Mouse (Mus musculus) liver, embryonic 13.5 days (tissue): Measurements from ENCODE around the gene Ablim2. TPM values are rescaled to one million over a fixed set of nuclear protein-coding genes. Genes with fewer than 3 reads are reported as not detected.

Experiments used
- ATAC-seq: fragments of 200-750 bp; cut with Nextera tagmentation; 2 replicates; pipeline ENCODE4 v1.8.0; 2017; ENCODE audit warnings: low read depth, mild to moderate bottlenecking, moderate number of reproducible peaks, moderate library complexity
- DNase-seq: peaks from one replicate; pipeline ENCODE4 v3.0.0; 2022
- H3K27ac ChIP-seq: fragments of 300-500 bp; sonication (generic); 2 replicates; pipeline ENCODE4 v1.5.1; 2015; ENCODE audit warnings: moderate library complexity, mild to moderate bottlenecking, inconsistent platforms
- H3K27me3 ChIP-seq: fragments of 300-500 bp; sonication (generic); 2 replicates; pipeline ENCODE4 v1.6.1; 2015; ENCODE audit warnings: mild to moderate bottlenecking, inconsistent platforms
- H3K36me3 ChIP-seq: fragments of 300-500 bp; sonication (generic); 2 replicates; pipeline ENCODE4 v1.6.1; 2015; ENCODE audit warnings: mild to moderate bottlenecking, inconsistent platforms
- H3K4me1 ChIP-seq: fragments of 300-500 bp; sonication (generic); replicated peaks from 2 replicates; pipeline ENCODE4 v1.6.1; 2015; ENCODE audit warnings: inconsistent platforms
- H3K4me2 ChIP-seq: fragments of 300-500 bp; sonication (generic); 2 replicates; pipeline ENCODE4 v1.6.1; 2015; ENCODE audit warnings: inconsistent platforms, mild to moderate bottlenecking, moderate library complexity
- H3K4me3 ChIP-seq: fragments of 300-500 bp; sonication (generic); replicated peaks from 2 replicates; pipeline ENCODE4 v1.5.1; 2015; ENCODE audit warnings: mild to moderate bottlenecking, inconsistent platforms
- H3K9ac ChIP-seq: fragments of 300-500 bp; sonication (generic); 2 replicates; pipeline ENCODE4 v1.6.1; 2015; ENCODE audit warnings: mild to moderate bottlenecking, inconsistent platforms
- H3K9me3 ChIP-seq: fragments of 300-500 bp; sonication (generic); replicated peaks from 2 replicates; pipeline ENCODE4 v1.6.1; 2016; ENCODE audit warnings: inconsistent platforms
- WGBS: fragments of 180-500 bp; shearing (Covaris S2); methylation state at CpG from one replicate; pipeline ENCODE4 v1.1.7; 2015; ENCODE audit not compliant: insufficient replicate concordance; 5-methylcytosine and 5-hydroxymethylcytosine counted together
- polyA plus RNA-seq: library from polyadenylated mRNA; unstranded; fragments of >200 nt; fragmentation: Nextera tagmentation; extraction: Ambion mirVana; gene quantifications from 2 replicates; pipeline ENCODE4 v1.2.1, GENCODE M21; 2015

Gene Ablim2
- polyA plus RNA-seq, 1 experiment from 2014 or later = 0.18 TPM

DNA sequence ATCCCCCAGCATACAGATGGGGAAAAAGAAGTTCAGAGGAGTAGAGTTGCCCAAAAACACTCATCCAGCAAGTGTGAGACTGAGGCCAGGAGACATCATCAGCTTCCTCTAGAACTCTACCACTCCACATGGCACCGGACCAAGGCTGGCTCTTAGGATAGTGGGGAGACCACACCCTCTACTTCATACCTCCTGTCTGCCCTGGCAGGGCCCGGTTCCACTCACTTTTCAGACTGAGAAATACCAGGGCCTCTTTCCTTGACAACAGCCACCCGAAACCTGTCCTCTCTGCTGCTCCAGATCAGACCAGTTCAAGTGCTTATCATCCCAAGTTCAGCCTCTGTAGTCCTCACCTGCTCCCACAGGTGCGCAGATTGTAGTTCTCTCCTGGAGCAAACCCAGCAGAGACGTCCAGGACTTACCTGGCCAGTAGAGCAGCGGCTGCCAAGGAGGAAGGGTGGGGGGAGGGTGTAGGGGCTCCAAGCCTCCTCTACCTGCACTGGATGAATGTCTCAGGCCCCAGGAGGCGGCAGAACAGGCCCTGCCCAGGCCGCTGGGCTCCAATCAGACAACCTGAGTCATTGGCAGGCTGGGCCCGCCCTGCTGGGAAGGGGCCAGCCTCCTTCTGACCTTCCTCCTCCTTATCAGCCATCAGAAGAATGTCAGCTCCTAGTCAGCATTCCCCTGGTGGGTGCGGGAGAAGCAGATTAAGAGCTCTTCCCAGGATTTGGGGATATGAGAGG lies 18.0 kb upstream of the Ablim2 start, which contains the start of gene Sh3tc1:
Sh3tc1 (minus strand) TSS at position 452 of the 743 bp plus-strand sequence.
- Histone ChIP-seq H3K36me3 (no peaks in the 10 kb centered on the region), H3K4me3 (no peak within 1 kb of the TSS), H3K27me3 (peaks cover 27% of the 10 kb centered on the region), H3K9me3 (no peaks in the 10 kb centered on the region), H3K9ac (no peak within 1 kb of the TSS), H3K4me1 (peaks cover 15% of the 10 kb centered on the region), H3K27ac (no peak within 1 kb of the TSS), H3K4me2 (no peak within 1 kb of the TSS)
- WGBS = 29% methylated on average over 10 of the region's 10 CpGs
- DNase-seq (no peak), ATAC-seq (peak; percentile 45; the same call in 1 of the 2 replicates)

DNA sequence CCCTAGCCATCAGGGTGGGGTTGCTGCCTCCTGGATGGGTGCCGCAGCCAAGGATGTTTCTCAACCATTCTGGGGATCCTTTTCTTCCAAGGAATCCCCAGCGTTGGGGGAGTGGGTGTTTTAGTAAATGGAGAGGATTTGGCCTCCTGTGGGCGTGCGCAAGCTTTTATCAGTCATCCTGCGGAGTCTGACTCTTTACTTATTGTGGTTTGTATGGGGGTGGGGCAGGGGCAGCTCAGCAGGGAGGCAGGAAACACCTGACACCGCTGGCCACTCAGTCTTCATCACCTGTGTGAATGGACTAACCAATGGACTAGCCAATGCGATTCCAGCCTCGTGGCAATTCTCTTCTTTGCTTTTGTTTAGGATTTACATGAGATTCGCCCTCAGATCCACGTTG lies 17.0 kb upstream of the Ablim2 start:
- Histone ChIP-seq H3K27me3 (peaks cover 27% of the 10 kb centered on the region), H3K4me3 (no peak overlapping the region), H3K9ac (no peak overlapping the region), H3K4me2 (no peak overlapping the region), H3K27ac (no peak overlapping the region), H3K9me3 (no peaks in the 10 kb centered on the region), H3K36me3 (no peaks in the 10 kb centered on the region), H3K4me1 (peaks cover 15% of the 10 kb centered on the region)
- WGBS = 5% methylated on average over 10 of the region's 10 CpGs
- DNase-seq = no peak
- no peak for ATAC-seq

DNA sequence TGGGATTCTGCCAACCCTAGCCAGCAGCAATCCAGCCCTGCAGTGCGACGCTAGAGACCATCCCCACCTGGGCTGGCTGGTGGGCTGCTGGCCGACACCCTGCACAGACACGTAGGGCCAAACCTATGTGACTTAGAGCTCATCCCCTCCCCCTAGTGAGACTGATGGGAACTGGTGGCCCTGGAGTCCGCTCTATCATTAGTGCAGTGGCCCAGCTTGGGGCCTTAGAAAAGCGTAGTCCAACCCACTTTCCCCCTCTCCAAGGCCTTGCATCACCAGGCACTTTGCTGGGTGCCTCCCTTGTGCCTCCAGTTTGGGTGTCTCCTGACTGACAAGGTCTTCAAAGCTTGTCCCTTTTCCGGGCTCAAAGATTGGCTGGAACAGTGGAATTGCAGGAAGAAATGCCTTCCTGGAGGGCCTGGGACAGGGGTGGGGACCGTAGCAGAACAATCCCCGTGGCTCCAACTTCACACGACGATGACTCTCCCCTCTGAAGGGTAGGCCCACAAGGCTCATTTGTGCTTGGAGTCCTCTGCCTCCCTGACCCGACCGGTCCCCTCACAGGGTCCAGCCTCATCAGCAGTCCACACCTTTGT lies 16.4 kb upstream of the Ablim2 start:
- Histone ChIP-seq H3K27me3 (peaks cover 27% of the 10 kb centered on the region), H3K27ac (no peak overlapping the region), H3K36me3 (no peaks in the 10 kb centered on the region), H3K4me3 (no peak overlapping the region), H3K9me3 (no peaks in the 10 kb centered on the region), H3K9ac (no peak overlapping the region), H3K4me1 (peaks cover 15% of the 10 kb centered on the region), H3K4me2 (no peak overlapping the region)
- 50% methylated on average over 13 of the region's 13 CpGs for WGBS
- DNase-seq (no peak), ATAC-seq (no peak)

DNA sequence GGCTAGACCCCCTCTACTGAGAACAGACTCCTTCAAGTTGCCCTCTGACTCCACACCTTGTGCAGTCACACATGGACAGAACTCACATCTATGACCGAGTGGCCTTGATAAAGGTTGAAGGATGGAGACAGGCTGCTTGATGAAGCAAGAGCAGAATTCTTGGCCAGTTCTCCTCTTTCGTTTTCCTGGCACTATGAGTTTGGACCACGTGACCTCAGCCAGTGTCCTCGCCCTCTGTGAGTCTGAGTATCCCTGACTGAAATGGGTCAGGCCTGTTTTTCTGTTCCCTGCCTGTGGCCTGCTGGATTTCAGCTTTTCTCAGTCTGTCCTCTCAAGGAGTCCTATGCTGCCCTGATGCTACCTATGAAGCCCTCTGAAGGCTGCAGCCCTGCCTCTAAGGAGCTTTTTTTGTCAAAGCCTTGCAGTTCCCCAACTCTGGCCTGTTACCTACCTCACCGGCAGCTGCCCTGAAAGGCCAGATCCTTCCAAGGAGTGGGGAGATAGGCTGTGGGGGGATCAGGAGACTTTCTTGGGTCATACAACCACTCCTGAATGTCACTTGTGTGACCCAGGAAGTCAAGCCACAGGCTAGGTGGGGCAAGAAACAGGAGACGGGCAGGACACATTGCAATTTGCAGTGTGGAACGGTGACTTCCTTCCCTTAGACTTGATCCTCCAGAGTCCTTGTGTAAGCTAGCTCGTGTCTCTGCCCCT lies 14.3 kb upstream of the Ablim2 start:
- Histone ChIP-seq H3K27ac (no peak overlapping the region), H3K4me2 (no peak overlapping the region), H3K4me1 (peaks cover 11% of the 10 kb centered on the region), H3K36me3 (no peaks in the 10 kb centered on the region), H3K4me3 (no peak overlapping the region), H3K9ac (no peak overlapping the region), H3K9me3 (no peaks in the 10 kb centered on the region), H3K27me3 (peaks cover 25% of the 10 kb centered on the region)
- no peak for ATAC-seq
- no peak for DNase-seq
- WGBS = 54% methylated on average over 8 of the region's 8 CpGs

DNA sequence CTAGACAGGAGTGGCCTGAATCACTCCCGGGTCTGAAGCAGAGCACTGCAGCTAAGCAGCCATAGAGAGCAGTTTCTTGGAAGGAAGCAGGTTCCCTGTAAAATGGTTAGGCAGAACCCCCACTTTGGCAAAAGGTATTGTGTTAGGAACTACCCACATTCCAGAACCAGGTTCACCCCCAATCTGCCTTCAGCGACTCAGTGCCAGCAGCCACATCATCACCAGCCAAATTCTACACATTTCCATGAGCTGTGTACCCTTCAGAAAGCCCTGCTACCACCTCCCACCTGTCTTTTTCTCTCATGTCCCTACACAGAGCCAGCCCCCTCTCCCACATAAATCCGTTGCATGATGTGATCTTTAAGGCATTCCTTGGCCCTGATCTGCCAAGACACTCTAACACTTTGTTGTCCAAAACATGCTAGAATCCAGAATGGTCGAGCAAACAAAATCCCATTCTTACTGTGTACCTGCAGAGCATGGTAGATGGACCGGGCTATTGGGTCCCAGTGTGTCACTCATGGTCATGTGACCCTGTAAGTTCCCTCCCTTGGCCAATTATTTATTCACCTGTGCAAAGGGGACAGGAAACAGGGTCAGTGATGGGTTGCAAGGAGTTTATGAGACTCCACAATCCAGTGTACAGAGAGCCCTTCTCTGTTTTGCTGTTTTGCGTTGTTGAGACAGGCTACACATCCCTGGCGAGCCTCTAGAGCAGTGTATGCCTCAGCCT lies 13.5 kb upstream of the Ablim2 start:
- no peaks in the 10 kb centered on the region for H3K36me3 ChIP-seq
- no peak overlapping the region for H3K9ac ChIP-seq
- DNase-seq (no peak), ATAC-seq (no peak)
- no peak overlapping the region for H3K4me2 ChIP-seq
- H3K4me1 ChIP-seq = peaks cover 11% of the 10 kb centered on the region
- H3K27me3 ChIP-seq = peaks cover 17% of the 10 kb centered on the region
- H3K27ac ChIP-seq = no peak overlapping the region
- 67% methylated on average over 7 of the region's 7 CpGs for WGBS
- H3K9me3 ChIP-seq = no peaks in the 10 kb centered on the region
- H3K4me3 ChIP-seq = no peak overlapping the region

DNA sequence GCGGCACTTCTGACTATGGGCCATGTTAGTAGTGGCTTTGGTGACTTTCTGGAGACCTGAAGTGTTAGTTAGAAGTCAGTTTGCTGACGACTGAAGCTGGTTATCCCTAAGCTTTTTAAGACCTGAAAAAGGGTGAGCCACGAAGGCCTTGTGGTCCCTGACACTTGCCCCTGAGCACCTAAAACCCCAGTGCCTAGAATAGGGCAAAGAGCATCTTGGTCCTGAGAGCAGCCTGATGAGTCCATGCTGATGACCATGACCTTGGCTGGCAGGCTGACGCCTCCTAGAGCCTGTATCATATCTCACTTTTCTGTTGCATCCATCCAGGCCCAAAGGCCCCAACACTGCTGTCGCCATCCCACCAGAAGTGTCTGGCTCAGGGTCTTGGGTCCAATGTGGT lies 12.3 kb upstream of the Ablim2 start:
- H3K4me1 ChIP-seq = peaks cover 4% of the 10 kb centered on the region
- H3K4me3 ChIP-seq = no peak overlapping the region
- 67% methylated on average over 5 of the region's 5 CpGs for WGBS
- no peak for DNase-seq
- peaks cover 9% of the 10 kb centered on the region for H3K27me3 ChIP-seq
- no peaks in the 10 kb centered on the region for H3K36me3 ChIP-seq
- no peaks in the 10 kb centered on the region for H3K9me3 ChIP-seq
- ATAC-seq = no peak
- no peak overlapping the region for H3K9ac ChIP-seq
- no peak overlapping the region for H3K27ac ChIP-seq
- no peak overlapping the region for H3K4me2 ChIP-seq

DNA sequence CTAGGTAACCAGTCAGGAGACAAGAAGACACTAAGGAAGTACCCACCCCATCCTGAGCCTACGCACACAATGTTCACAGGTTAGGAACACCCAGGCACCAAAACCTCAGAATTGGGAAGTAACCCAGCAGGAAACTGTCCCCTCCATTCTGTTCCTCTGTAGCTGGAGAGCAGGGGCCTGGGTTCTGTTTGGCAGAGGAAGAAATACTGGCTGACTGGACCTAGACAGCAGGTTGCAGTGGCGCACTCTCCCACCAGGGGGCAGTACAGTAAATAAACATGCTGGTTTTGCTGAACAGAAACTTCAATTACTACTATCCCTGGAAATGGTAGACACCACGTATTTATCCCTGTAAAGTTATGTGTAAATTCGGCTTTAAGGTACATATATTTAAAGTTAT lies 10.8 kb upstream of the Ablim2 start:
- Histone ChIP-seq H3K4me1 (no peaks in the 10 kb centered on the region), H3K27ac (no peak overlapping the region), H3K36me3 (no peaks in the 10 kb centered on the region), H3K9me3 (no peaks in the 10 kb centered on the region), H3K9ac (no peak overlapping the region), H3K27me3 (no peaks in the 10 kb centered on the region), H3K4me2 (no peak overlapping the region), H3K4me3 (no peak overlapping the region)
- DNase-seq = peak; percentile 20
- no peak for ATAC-seq
- WGBS = 12% methylated on average over 4 of the region's 4 CpGs

DNA sequence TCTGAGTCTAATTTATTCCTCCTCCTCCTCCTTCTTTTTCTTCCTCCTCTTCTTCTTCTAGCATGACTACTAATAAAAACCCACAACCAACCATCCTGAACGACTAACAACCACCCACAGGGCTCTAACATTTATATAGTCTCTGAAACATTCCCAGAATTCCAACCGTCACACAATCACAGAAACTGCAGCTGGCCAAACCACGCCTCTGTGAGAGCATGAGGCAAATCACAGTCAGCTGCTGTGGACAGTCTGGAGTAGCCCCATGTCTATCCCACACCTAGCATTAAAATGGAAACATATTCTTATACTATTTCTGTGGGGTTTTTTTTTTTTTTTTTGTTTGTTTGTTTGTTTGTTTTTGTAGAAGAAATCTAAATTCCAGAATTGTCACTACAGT lies 8.3 kb upstream of the Ablim2 start:
- Histone ChIP-seq H3K4me2 (no peak overlapping the region), H3K27ac (no peak overlapping the region), H3K27me3 (no peaks in the 10 kb centered on the region), H3K9ac (no peak overlapping the region), H3K4me3 (no peak overlapping the region), H3K9me3 (no peaks in the 10 kb centered on the region), H3K36me3 (no peaks in the 10 kb centered on the region), H3K4me1 (no peaks in the 10 kb centered on the region)
- WGBS = 48% methylated on average over 3 of the region's 3 CpGs
- ATAC-seq (no peak), DNase-seq (no peak)

DNA sequence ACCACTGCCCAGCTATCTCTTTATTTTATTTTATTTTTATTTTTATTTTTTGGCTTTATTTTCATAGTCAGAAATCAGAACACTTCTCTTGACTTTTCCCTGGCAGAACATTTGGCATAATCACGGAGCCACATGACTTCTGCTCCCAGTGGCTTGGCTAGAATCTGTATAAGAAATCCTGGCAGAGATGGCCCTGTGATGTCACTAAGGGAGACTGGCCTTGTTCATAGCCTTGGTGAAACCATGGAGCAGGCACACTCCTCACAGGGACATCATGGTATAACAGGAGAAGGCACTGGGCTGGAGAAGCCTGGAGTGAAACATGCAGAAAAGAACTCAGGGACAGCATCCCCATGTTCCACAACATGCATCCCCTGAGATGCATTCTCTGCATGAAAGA lies 7.7 kb upstream of the Ablim2 start:
- Histone ChIP-seq H3K27ac (no peak overlapping the region), H3K27me3 (no peaks in the 10 kb centered on the region), H3K4me3 (no peak overlapping the region), H3K9me3 (no peaks in the 10 kb centered on the region), H3K9ac (no peak overlapping the region), H3K36me3 (no peaks in the 10 kb centered on the region), H3K4me2 (no peak overlapping the region), H3K4me1 (no peaks in the 10 kb centered on the region)
- WGBS = 61% methylated on average over 1 of the region's 1 CpGs
- no peak for ATAC-seq
- no peak for DNase-seq

DNA sequence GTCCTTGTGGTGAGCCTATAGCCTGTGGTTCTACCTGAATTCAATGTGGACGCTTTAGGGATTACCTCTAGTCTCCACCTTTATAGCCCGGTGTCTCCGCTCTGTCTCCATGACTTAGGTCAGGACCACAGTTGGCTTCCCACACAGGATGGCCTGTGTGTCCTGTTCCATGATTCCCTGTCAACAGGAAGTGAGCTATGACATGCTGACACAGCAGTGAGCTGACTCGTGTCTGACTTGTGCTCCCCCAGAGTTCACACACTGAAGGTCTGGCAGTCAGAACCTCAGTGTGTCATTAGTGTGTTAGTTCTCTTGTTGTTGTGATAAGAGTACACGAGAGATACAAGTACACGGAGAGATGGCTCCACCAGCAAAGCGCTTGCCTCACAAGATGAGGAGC lies 6.7 kb upstream of the Ablim2 start:
- no peaks in the 10 kb centered on the region for H3K4me1 ChIP-seq
- no peak overlapping the region for H3K27ac ChIP-seq
- ATAC-seq (no peak), DNase-seq (no peak)
- no peak overlapping the region for H3K4me2 ChIP-seq
- H3K36me3 ChIP-seq = no peaks in the 10 kb centered on the region
- no peak overlapping the region for H3K4me3 ChIP-seq
- peaks cover 4% of the 10 kb centered on the region for H3K27me3 ChIP-seq
- H3K9me3 ChIP-seq = no peaks in the 10 kb centered on the region
- no peak overlapping the region for H3K9ac ChIP-seq
- WGBS = 66% methylated on average over 7 of the region's 7 CpGs

DNA sequence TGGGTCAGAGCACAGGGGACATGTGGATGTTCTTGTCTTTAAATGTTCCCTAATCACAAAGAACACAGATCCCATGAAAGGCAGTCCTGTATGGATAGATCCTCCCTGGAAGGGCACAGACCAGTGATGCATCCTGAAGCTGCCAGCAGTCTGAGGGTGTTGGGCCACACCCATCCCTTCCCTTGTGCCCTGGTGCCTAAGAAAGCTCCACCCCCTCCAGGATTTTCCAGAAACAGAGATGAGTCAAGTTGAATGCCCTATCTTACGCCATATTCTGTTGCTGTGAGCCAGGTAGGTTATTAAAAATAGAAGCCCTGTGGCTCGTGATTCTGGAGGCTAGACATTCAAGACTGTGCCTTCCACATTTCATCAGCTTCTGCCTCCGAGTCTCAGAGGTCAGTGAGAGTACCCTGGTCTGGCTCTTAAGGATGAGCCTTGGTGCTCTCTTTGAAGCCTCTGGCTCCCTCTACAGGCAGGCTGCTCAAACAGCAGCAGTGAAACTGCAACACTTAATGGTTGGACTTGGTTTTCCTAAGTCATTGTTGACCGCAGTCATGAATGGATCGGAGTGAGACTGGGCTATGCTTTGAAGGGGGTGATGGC lies 2.4 kb upstream of the Ablim2 start:
- Histone ChIP-seq H3K4me2 (no peak overlapping the region), H3K9me3 (no peaks in the 10 kb centered on the region), H3K36me3 (no peaks in the 10 kb centered on the region), H3K4me1 (peaks cover 14% of the 10 kb centered on the region), H3K27me3 (peaks cover 43% of the 10 kb centered on the region), H3K27ac (no peak overlapping the region), H3K9ac (no peak overlapping the region), H3K4me3 (no peak overlapping the region)
- DNase-seq (peak; percentile 22), ATAC-seq (no peak)
- 23% methylated on average over 5 of the region's 5 CpGs for WGBS
